Mouse (Mus musculus) limb, embryonic 14.5 days (tissue): ENCODE results near the gene Kdm1b. TPM values are rescaled to one million over a fixed set of nuclear protein-coding genes. Genes with fewer than 3 reads are reported as not detected.

Experiments
- ATAC-seq: fragments of 200-750 bp; cut with Nextera tagmentation; 2 replicates; pipeline ENCODE4 v1.8.0; 2017; ENCODE audit warnings: low read depth, moderate number of reproducible peaks, moderate TSS enrichment; ENCODE audit not compliant: low FRiP score
- DNase-seq: peaks from one replicate; pipeline ENCODE4 v3.0.0-alpha.2; 2015; ENCODE audit warnings: low spot score
- H3K27ac ChIP-seq: fragments of 300-500 bp; sonication (generic); replicated peaks from 2 replicates; pipeline ENCODE4 v1.5.1; 2014; ENCODE audit warnings: low read depth, mild to moderate bottlenecking, low read length, moderate library complexity, mixed read lengths
- H3K27me3 ChIP-seq: fragments of 300-500 bp; sonication (generic); 2 replicates; pipeline ENCODE4 v1.6.1; 2014; ENCODE audit warnings: low read length, mixed read lengths; ENCODE audit not compliant: control insufficient read depth, insufficient read depth
- H3K36me3 ChIP-seq: fragments of 300-500 bp; sonication (generic); 2 replicates; pipeline ENCODE4 v1.6.1; 2014; ENCODE audit warnings: mild to moderate bottlenecking, low read length, moderate library complexity, mixed read lengths; ENCODE audit not compliant: control insufficient read depth, insufficient read depth
- H3K4me1 ChIP-seq: fragments of 300-500 bp; sonication (generic); 2 replicates; pipeline ENCODE4 v1.6.1; 2014; ENCODE audit warnings: antibody characterized with exemption, low read length, mixed read lengths; ENCODE audit not compliant: control insufficient read depth, insufficient read depth
- H3K4me2 ChIP-seq: fragments of 300-500 bp; sonication (generic); replicated peaks from 2 replicates; pipeline ENCODE4 v1.6.1; 2014; ENCODE audit warnings: low read depth, mild to moderate bottlenecking, low read length, moderate library complexity; ENCODE audit not compliant: severe bottlenecking
- H3K4me3 ChIP-seq: fragments of 300-500 bp; sonication (generic); replicated peaks from 2 replicates; pipeline ENCODE4 v1.5.1; 2014; ENCODE audit warnings: low read length
- H3K9ac ChIP-seq: fragments of 300-500 bp; sonication (generic); 2 replicates; pipeline ENCODE4 v1.6.1; 2014; ENCODE audit warnings: mild to moderate bottlenecking, low read depth, low read length, moderate library complexity; ENCODE audit not compliant: severe bottlenecking
- H3K9me3 ChIP-seq: fragments of 300-500 bp; sonication (generic); 2 replicates; pipeline ENCODE4 v1.6.1; 2016; ENCODE audit warnings: low read length; ENCODE audit not compliant: control insufficient read depth
- POLR2A ChIP-seq: fragments of 200-500 bp; IDR thresholded peaks from 2 replicates; pipeline ENCODE4 v1.8.0; 2012; ENCODE audit warnings: inconsistent platforms, mild to moderate bottlenecking, moderate library complexity, borderline replicate concordance; ENCODE audit not compliant: insufficient read depth, insufficient read length; ENCODE audit errors: extremely low read depth
- WGBS: fragments of 180-500 bp; shearing (Covaris S2); extraction: QIAGEN DNeasy Blood & Tissue Kit; methylation state at CpG from one replicate; pipeline ENCODE4 v1.1.7; 2014; 5-methylcytosine and 5-hydroxymethylcytosine counted together
- polyA plus RNA-seq, 2 experiments: library from polyadenylated mRNA; depleted of rRNA in 1 of 2; stranded (reverse) in 1 of 2; unstranded in 1 of 2; fragments of >200 nt; fragmentation: Nextera tagmentation in 1 of 2; extraction: Ambion mirVana in 1 of 2; gene quantifications; 2 replicates each; pipeline versions ENCODE4 v1.2.1 to v1.2.3; 2012 to 2014

Gene Kdm1b
- polyA plus RNA-seq, 2 experiments, result 10.8 to 12.8 TPM

- 0 out of 2 replicates have a peak, but pooled peaks cover 3% of the 10 kb centered on the region for H3K9me3 ChIP-seq
- no peaks in the 10 kb centered on the region for H3K4me1 ChIP-seq
- no peak for ATAC-seq
- no peak overlapping the region for H3K9ac ChIP-seq
- TF ChIP-seq POLR2A, result no peak
- H3K27me3 ChIP-seq, result no peaks in the 10 kb centered on the region
- 76% methylated on average over 5 of the region's 5 CpGs for WGBS
- peaks cover 38% of the 10 kb centered on the region for H3K36me3 ChIP-seq
- no peak overlapping the region for H3K4me2 ChIP-seq
- no peak overlapping the region for H3K4me3 ChIP-seq
- H3K27ac ChIP-seq, result no peak overlapping the region
- no peak for DNase-seq
Measured at GRCm38 (mm10) chr13:47078799-47079198, 35.5 kb downstream of the Kdm1b start.

GRCm38 (mm10) chr13:47080905-47081505 lies 37.7 kb downstream of the Kdm1b start:
- Histone ChIP-seq H3K9me3 (0 out of 2 replicates have a peak, but pooled peaks cover 3% of the 10 kb centered on the region), H3K27me3 (no peaks in the 10 kb centered on the region), H3K4me3 (no peak overlapping the region), H3K36me3 (peaks cover 46% of the 10 kb centered on the region), H3K9ac (no peak overlapping the region), H3K27ac (no peak overlapping the region), H3K4me1 (no peaks in the 10 kb centered on the region), H3K4me2 (no peak overlapping the region)
- no peak for ATAC-seq
- DNase-seq, result no peak
- no peak for TF ChIP-seq POLR2A
- WGBS, result 86% methylated on average over 4 of the region's 4 CpGs

DNA sequence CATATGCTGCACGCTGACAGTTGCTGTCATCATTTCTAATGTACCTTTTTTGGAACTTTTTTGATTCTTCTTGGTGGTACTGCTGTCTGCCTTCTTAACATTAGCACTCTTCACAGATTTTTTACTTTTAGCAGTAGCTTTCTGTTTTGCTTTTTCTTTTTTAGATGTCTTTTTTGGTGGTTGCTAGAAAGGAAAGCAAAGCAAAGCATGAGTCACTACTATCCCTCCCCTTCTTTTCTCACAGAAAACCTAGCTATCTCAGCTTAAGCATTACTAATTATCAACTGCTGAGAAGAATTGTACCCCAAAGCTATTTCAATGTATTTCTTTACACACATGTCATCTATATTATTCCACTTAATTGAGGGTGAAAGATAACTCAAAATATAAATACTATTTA lies 45.1 kb downstream of the Kdm1b start:
- DNase-seq (no peak), ATAC-seq (no peak)
- Histone ChIP-seq H3K9ac (no peak overlapping the region), H3K4me1 (peaks cover 4% of the 10 kb centered on the region; the same call in 1 of the 2 replicates), H3K27ac (no peak overlapping the region), H3K4me3 (no peak overlapping the region), H3K9me3 (no peaks in the 10 kb centered on the region), H3K36me3 (peaks cover 63% of the 10 kb centered on the region), H3K4me2 (no peak overlapping the region), H3K27me3 (no peaks in the 10 kb centered on the region)
- TF ChIP-seq POLR2A, result no peak
- WGBS, result 96% methylated on average over 1 of the region's 1 CpGs

GRCm38 (mm10) chr13:47089271-47089670 lies 46.0 kb downstream of the Kdm1b start:
- TF ChIP-seq POLR2A, result no peak
- H3K4me3 ChIP-seq, result no peak overlapping the region
- 66% methylated on average over 2 of the region's 2 CpGs for WGBS

GRCm38 (mm10) chr13:47093791-47094190 lies 50.5 kb downstream of the Kdm1b start:
- H3K27ac ChIP-seq, result no peak overlapping the region
- H3K4me2 ChIP-seq, result no peak overlapping the region
- peaks cover 73% of the 10 kb centered on the region for H3K36me3 ChIP-seq
- H3K9me3 ChIP-seq, result no peaks in the 10 kb centered on the region
- H3K4me1 ChIP-seq, result peaks cover 4% of the 10 kb centered on the region; the same call in 1 of the 2 replicates
- 95% methylated on average over 2 of the region's 2 CpGs for WGBS
- DNase-seq (no peak), ATAC-seq (no peak)
- no peak for TF ChIP-seq POLR2A
- no peaks in the 10 kb centered on the region for H3K27me3 ChIP-seq
- H3K9ac ChIP-seq, result no peak overlapping the region
- H3K4me3 ChIP-seq, result no peak overlapping the region

More at GRCm38 (mm10) chr13:47089271-47089670, 46.0 kb downstream of the Kdm1b start:
- H3K27ac ChIP-seq, result no peak overlapping the region
- peaks cover 4% of the 10 kb centered on the region; the same call in 1 of the 2 replicates for H3K4me1 ChIP-seq
- no peak for ATAC-seq
- no peaks in the 10 kb centered on the region for H3K27me3 ChIP-seq
- DNase-seq, result no peak
- peaks cover 72% of the 10 kb centered on the region for H3K36me3 ChIP-seq
- H3K9me3 ChIP-seq, result no peaks in the 10 kb centered on the region
- H3K4me2 ChIP-seq, result no peak overlapping the region
- H3K9ac ChIP-seq, result no peak overlapping the region
